Mouse (Mus musculus) CH12.LX (cell line): ENCODE data around the gene Ank2. TPM values are rescaled to one million over a fixed set of nuclear protein-coding genes. Genes with fewer than 3 reads are reported as not detected.

Experiments used
- DNase-seq: peaks from one replicate; pipeline ENCODE4 v3.0.0-alpha.2; 2013; ENCODE audit errors: extremely low read depth
- H3K27ac ChIP-seq: 2 replicates; pipeline ENCODE4 v1.5.1; 2012; ENCODE audit warnings: low read depth, mild to moderate bottlenecking, control low read depth, moderate library complexity; ENCODE audit not compliant: insufficient read depth
- H3K27me3 ChIP-seq: replicated peaks from 2 replicates; pipeline ENCODE3; 2012; ENCODE audit warnings: inconsistent platforms
- H3K36me3 ChIP-seq, 2 experiments: replicated peaks in 1 of 2; 2 replicates each; pipeline versions ENCODE3 to v1.6.1; 2012; ENCODE audit warnings: inconsistent platforms in 1 of 2, low read length in 1 of 2, mild to moderate bottlenecking in 1 of 2, mixed read lengths in 1 of 2, moderate library complexity in 1 of 2; ENCODE audit not compliant: control insufficient read depth in 1 of 2, insufficient read depth in 1 of 2
- H3K4me1 ChIP-seq, 2 experiments: 2 replicates each; pipeline ENCODE4 v1.6.1; 2012; ENCODE audit warnings: inconsistent platforms in 1 of 2, moderate library complexity in 1 of 2; ENCODE audit not compliant: insufficient read depth in 2 of 2, control insufficient read depth in 1 of 2
- H3K4me2 ChIP-seq: 2 replicates; pipeline ENCODE4 v1.6.1; 2012; ENCODE audit warnings: low read depth, mild to moderate bottlenecking, control low read depth; ENCODE audit not compliant: poor library complexity, insufficient read depth, severe bottlenecking
- H3K4me3 ChIP-seq, 3 experiments: fragments of 150-350 bp in 1 of 3; sonication (generic) in 1 of 3; replicated peaks in 1 of 3; 2 replicates each; pipeline versions ENCODE3 to v1.5.1; 2011 to 2012; ENCODE audit warnings: low read depth in 2 of 3, low read length in 2 of 3, mild to moderate bottlenecking in 2 of 3, moderate library complexity in 2 of 3, control low read depth in 1 of 3, improper control_type of control experiment in 1 of 3, inconsistent platforms in 1 of 3, mixed read lengths in 1 of 3; ENCODE audit not compliant: poor library complexity in 1 of 3
- H3K79me2 ChIP-seq: replicated peaks from 2 replicates; pipeline ENCODE4 v1.6.1; 2012; ENCODE audit warnings: mild to moderate bottlenecking, moderate library complexity; ENCODE audit not compliant: control insufficient read depth, poor library complexity, insufficient read depth, severe bottlenecking; ENCODE audit errors: extremely low read depth
- H3K9ac ChIP-seq: 2 replicates; pipeline ENCODE4 v1.6.1; 2012; ENCODE audit warnings: low read depth, mild to moderate bottlenecking, control low read depth, moderate library complexity; ENCODE audit not compliant: insufficient read depth
- H3K9me3 ChIP-seq: replicated peaks from 2 replicates; pipeline ENCODE3; 2012; ENCODE audit warnings: low read length, inconsistent platforms, mixed read lengths
- BHLHE40 ChIP-seq: IDR thresholded peaks from 2 replicates; pipeline ENCODE4 v1.6.1; 2011; ENCODE audit warnings: mild to moderate bottlenecking, low read depth, low read length, improper control_type of control experiment
- CHD1 ChIP-seq: IDR thresholded peaks from 2 replicates; pipeline ENCODE4 v1.6.1; 2012; ENCODE audit warnings: low read depth, low read length, improper control_type of control experiment, inconsistent platforms
- CHD2 ChIP-seq: IDR thresholded peaks from 2 replicates; pipeline ENCODE4 v1.6.1; 2011; ENCODE audit warnings: low read length, improper control_type of control experiment
- CTCF ChIP-seq, 2 experiments: IDR thresholded peaks in 1 of 2; conservative IDR thresholded peaks in 1 of 2; 2 replicates each; pipeline ENCODE4 v1.5.1; 2011 to 2012; ENCODE audit warnings: low read depth in 2 of 2, low read length in 2 of 2, improper control_type of control experiment in 1 of 2, inconsistent platforms in 1 of 2, mild to moderate bottlenecking in 1 of 2, moderate library complexity in 1 of 2
- ELF1 ChIP-seq: IDR thresholded peaks from 2 replicates; pipeline ENCODE4 v1.6.1; 2014; ENCODE audit warnings: low read depth, mild to moderate bottlenecking, inconsistent platforms, low read length, improper control_type of control experiment
- EP300 ChIP-seq: IDR thresholded peaks from 2 replicates; pipeline ENCODE4 v1.6.1; 2011; ENCODE audit warnings: low read length, improper control_type of control experiment
- GABPA ChIP-seq: IDR thresholded peaks from 2 replicates; pipeline ENCODE4 v1.6.1; 2012; ENCODE audit warnings: low read depth, low read length, improper control_type of control experiment, inconsistent platforms; ENCODE audit not compliant: insufficient replicate concordance
- HCFC1 ChIP-seq: IDR thresholded peaks from 2 replicates; pipeline ENCODE4 v1.6.1; 2012; ENCODE audit warnings: low read depth, mild to moderate bottlenecking, inconsistent platforms, low read length, improper control_type of control experiment
- MAX ChIP-seq: IDR thresholded peaks from 2 replicates; pipeline ENCODE4 v1.6.1; 2011; ENCODE audit warnings: low read length, improper control_type of control experiment
- MXI1 ChIP-seq: IDR thresholded peaks from 2 replicates; pipeline ENCODE4 v1.6.1; 2011; ENCODE audit warnings: mild to moderate bottlenecking, low read depth, low read length, improper control_type of control experiment
- MYC ChIP-seq: IDR thresholded peaks from 2 replicates; pipeline ENCODE4 v1.6.1; 2011; ENCODE audit warnings: low read depth, mild to moderate bottlenecking, improper control_type of control experiment, low read length
- NRF1 ChIP-seq: IDR thresholded peaks from 2 replicates; pipeline ENCODE4 v1.6.1; 2014; ENCODE audit warnings: low read depth, mild to moderate bottlenecking, inconsistent platforms, low read length, improper control_type of control experiment, moderate library complexity
- PAX5 ChIP-seq: IDR thresholded peaks from 2 replicates; pipeline ENCODE4 v1.6.1; 2012; ENCODE audit warnings: low read length, inconsistent platforms, mixed read lengths
- POLR2A ChIP-seq: IDR thresholded peaks from 2 replicates; pipeline ENCODE4 v1.6.1; 2011; ENCODE audit warnings: low read depth, mild to moderate bottlenecking, improper control_type of control experiment, low read length
- POLR2AphosphoS2 ChIP-seq: IDR thresholded peaks from 2 replicates; pipeline ENCODE4 v1.6.1; 2011; ENCODE audit warnings: low read depth, low read length, improper control_type of control experiment
- SIN3A ChIP-seq: IDR thresholded peaks from 2 replicates; pipeline ENCODE4 v1.6.1; 2012; ENCODE audit warnings: low read length, improper control_type of control experiment, inconsistent platforms
- SMC3 ChIP-seq: IDR thresholded peaks from 2 replicates; pipeline ENCODE4 v1.6.1; 2011; ENCODE audit warnings: low read depth, low read length, improper control_type of control experiment
- TBP ChIP-seq: conservative IDR thresholded peaks from 2 replicates; pipeline ENCODE4 v1.6.1; 2011; ENCODE audit warnings: low read depth, low read length, improper control_type of control experiment
- TCF12 ChIP-seq: IDR thresholded peaks from 2 replicates; pipeline ENCODE4 v1.6.1; 2014; ENCODE audit warnings: low read depth, mild to moderate bottlenecking, inconsistent platforms, low read length, improper control_type of control experiment
- UBTF ChIP-seq: IDR thresholded peaks from 2 replicates; pipeline ENCODE4 v1.6.1; 2012; ENCODE audit warnings: low read depth, mild to moderate bottlenecking, inconsistent platforms, low read length, improper control_type of control experiment, moderate library complexity
- USF1 ChIP-seq: IDR thresholded peaks from 2 replicates; pipeline ENCODE4 v1.6.1; 2014; ENCODE audit warnings: low read depth, mild to moderate bottlenecking, inconsistent platforms, low read length, improper control_type of control experiment
- ZMIZ1 ChIP-seq: IDR thresholded peaks from 2 replicates; pipeline ENCODE4 v1.6.1; 2012; ENCODE audit warnings: low read depth, mild to moderate bottlenecking, inconsistent platforms, low read length, improper control_type of control experiment
- ZNF384 ChIP-seq: IDR thresholded peaks from 2 replicates; pipeline ENCODE4 v1.6.1; 2012; ENCODE audit warnings: low read depth, low read length, improper control_type of control experiment, inconsistent platforms
- dilution Hi-C: fragments of 300-500 bp; cut with MboI; formaldehyde crosslinking; loops from 2 replicates; pipeline ENCODE4 v1.14.3; 2020; ENCODE audit warnings: low sequenced_read_pairs; ENCODE audit not compliant: extremely low pct_unique_long_range_greater_than_20kb, extremely low pct_ligation_motif_present
- in situ Hi-C: fragments of 300-500 bp; cut with MboI; formaldehyde crosslinking; loops from 3 replicates; pipeline ENCODE4 v1.14.3; 2019; ENCODE audit warnings: low sequenced_read_pairs, low pct_ligation_motif_present, low pct_unique_long_range_greater_than_20kb, mixed read lengths
- polyA plus RNA-seq: library from polyadenylated mRNA; unstranded; fragments of >175 nt; gene quantifications from 2 replicates; pipeline ENCODE4 v1.2.1, GENCODE M21; 2012; ENCODE audit warnings: low read depth; ENCODE audit not compliant: insufficient read length
- total RNA-seq, 2 experiments: library from RNA; depleted of rRNA; stranded (reverse); fragments of 300-350 nt in 1 of 2; fragments of >200 nt in 1 of 2; gene quantifications; 2 replicates each; pipeline ENCODE4 v1.2.3; 2012 to 2014

The Ank2 gene
- total and polyA plus RNA-seq, 3 experiments: 3.9 to 20.9 (median 12.2) TPM

DNA sequence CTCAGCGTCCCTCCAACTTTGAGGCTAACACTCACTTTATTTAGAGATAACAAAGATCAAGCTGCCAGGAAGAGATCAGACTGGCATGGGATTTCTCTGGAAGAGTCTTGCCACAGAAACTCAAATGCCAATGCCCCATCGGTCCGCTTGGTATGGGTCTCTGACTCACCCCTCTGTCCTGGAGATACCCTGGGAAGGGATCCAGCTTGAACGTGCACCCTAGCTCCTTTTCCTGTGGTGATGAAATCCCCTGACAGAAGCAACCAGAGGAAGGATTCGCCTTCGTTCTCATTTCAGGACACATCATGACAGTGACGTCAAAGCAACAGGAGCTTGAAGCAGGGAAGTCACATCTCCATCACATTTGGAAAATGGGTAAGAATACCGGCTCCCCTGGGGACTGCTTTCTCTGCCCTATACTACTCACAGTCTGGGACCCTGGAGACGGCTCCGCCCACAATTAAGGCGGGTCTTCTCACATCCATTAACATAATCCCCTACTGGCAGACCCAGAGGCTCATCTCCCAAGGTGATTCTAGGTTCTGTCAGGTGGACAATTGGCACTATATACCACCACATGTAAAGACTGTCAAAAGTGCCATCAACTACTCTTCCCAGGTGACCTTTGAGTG lies 296.6 kb downstream of the Ank2 start:
- no peaks in the 10 kb centered on the region for H3K79me2 ChIP-seq
- no peak overlapping the region for H3K9ac ChIP-seq
- TF ChIP-seq ZNF384 (no peak), SIN3A (no peak), TBP (no peak), ZMIZ1 (no peak), CHD2 (no peak), BHLHE40 (no peak), SMC3 (no peak), POLR2A (no peak), MYC (no peak)
- no peaks in the 10 kb centered on the region for H3K27me3 ChIP-seq
- H3K9me3 ChIP-seq: no peaks in the 10 kb centered on the region
- H3K4me1 ChIP-seq: 0 out of 4 replicates have a peak, but pooled peaks cover 0 to 2% of the 10 kb centered on the region in 2 experiments
- H3K4me2 ChIP-seq: no peak overlapping the region
- no peak overlapping the region for H3K4me3 ChIP-seq
- in situ Hi-C loops: no loop called here
- no peak for DNase-seq
- H3K36me3 ChIP-seq: no peaks in the 10 kb centered on the region
- dilution Hi-C loops: no loop called here
- no peak overlapping the region for H3K27ac ChIP-seq

DNA sequence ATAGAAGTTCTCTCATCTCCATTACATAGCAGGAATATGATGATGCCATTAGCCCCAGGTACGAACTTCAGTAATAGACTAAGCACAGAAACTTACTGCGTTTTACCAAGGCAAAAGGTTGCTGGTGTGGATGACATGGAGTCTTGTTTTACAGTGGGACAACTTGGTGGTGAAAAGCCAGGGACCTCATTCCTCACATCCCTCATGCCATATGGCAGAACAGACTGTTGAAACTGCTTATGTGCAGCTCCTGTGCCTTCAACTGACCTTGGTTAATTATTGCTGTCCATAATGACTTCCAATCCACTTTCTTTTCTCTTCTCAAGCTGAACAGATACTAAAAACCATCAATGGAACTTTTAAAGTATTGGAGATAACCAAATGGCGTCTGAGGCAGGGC lies 298.4 kb downstream of the Ank2 start:
- Histone ChIP-seq H3K4me3 (no peak overlapping the region), H3K9ac (no peak overlapping the region), H3K27me3 (no peaks in the 10 kb centered on the region), H3K4me2 (no peak overlapping the region), H3K9me3 (no peaks in the 10 kb centered on the region), H3K27ac (no peak overlapping the region), H3K4me1 (0 out of 4 replicates have a peak, but pooled peaks cover 0 to 2% of the 10 kb centered on the region in 2 experiments), H3K36me3 (no peaks in the 10 kb centered on the region), H3K79me2 (no peaks in the 10 kb centered on the region)
- no peak for DNase-seq
- TF ChIP-seq MXI1 (no peak), UBTF (no peak), ELF1 (no peak), EP300 (no peak), USF1 (no peak), BHLHE40 (no peak), ZNF384 (no peak), CHD1 (no peak), TCF12 (no peak), MAX (no peak), HCFC1 (no peak), GABPA (no peak), PAX5 (no peak), NRF1 (no peak), CTCF (conservative IDR thresholded peaks at IDR 0.05 in 1 of 2, IDR thresholded peaks at IDR 0.05 in 1 of 2; ENCODE audit: low read depth in 2 of 2, low read length in 2 of 2) (no peak), POLR2A (no peak), MYC (no peak), POLR2AphosphoS2 (no peak)
- in situ Hi-C loops (no loop called here), dilution Hi-C loops (no loop called here)
